Comparison of ENCODE assay signal across 8 mouse cellular contexts in the genomic region with DNA sequence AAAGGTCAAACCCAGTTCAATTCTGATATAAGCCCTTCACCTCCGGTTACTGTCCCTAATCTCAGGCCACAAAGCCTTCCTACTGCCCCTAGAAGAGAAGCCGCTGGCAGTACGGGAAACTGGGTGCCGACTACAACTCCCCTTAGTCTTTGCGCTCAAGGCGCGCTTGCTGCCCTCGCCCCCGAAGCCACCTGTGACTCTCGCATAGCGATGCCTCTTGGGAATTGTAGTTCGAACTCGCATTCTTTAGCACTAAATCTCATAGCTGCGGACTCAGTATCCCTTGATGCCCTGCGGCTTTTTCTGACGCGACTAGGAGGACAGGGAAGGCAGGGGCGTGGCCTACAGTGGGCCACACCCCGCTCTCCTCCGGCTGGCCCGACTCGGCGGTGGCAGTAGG. TPM values are rescaled to one million over a fixed set of nuclear protein-coding genes. Genes with fewer than 3 reads are reported as not detected.
DNase-seq lines count a peak whose midpoint lies in the region; ATAC-seq and TF ChIP-seq lines count a peak whose summit lies in the region.

TSS of gene Gtpbp2 (plus strand) at position 347 of the 400 bp plus-strand sequence.

- peaks cover 15% of the 10 kb centered on the region for H3K36me3 ChIP-seq in forebrain, postnatal 0 days (ENCODE audit: insufficient read depth)
- H3K36me3 ChIP-seq in lung, embryonic 15.5 days, result peaks cover 18% of the 10 kb centered on the region

- H3K9ac ChIP-seq in forebrain, postnatal 0 days, result peak within 1 kb of the TSS; percentile 69
- H3K9ac ChIP-seq in lung, embryonic 15.5 days, result peak within 1 kb of the TSS; percentile 76

- TF ChIP-seq POLR2A in cerebellum, adult 2 months (IDR thresholded peaks at IDR 0.05; ENCODE audit: borderline replicate concordance, insufficient read depth, low read length), result peak; percentile 72

- peak within 1 kb of the TSS; percentile 62 for H3K27ac ChIP-seq in cerebellum, adult 2 months (ENCODE audit: insufficient read depth, low read length)
- peak within 1 kb of the TSS; percentile 63 for H3K27ac ChIP-seq in forebrain, postnatal 0 days (ENCODE audit: low read depth, low read length)
- peak within 1 kb of the TSS; percentile 92 for H3K27ac ChIP-seq in lung, embryonic 15.5 days

- H3K27me3 ChIP-seq in cerebellum, adult 2 months (ENCODE audit: control insufficient read depth, insufficient read depth, low read length), result no peaks in the 10 kb centered on the region
- H3K27me3 ChIP-seq in forebrain, postnatal 0 days (ENCODE audit: insufficient read depth, low read length), result no peaks in the 10 kb centered on the region
- H3K27me3 ChIP-seq in lung, embryonic 15.5 days, result no peaks in the 10 kb centered on the region

- WGBS in cerebellum, adult 2 months, result 1% methylated on average over 23 of the region's 23 CpGs
- WGBS in forebrain, postnatal 0 days, result under 1% methylated on average over 23 of the region's 23 CpGs
- WGBS in lung, embryonic 15.5 days, result under 1% methylated on average over 23 of the region's 23 CpGs

- peak within 1 kb of the TSS; percentile 82 for H3K4me2 ChIP-seq in forebrain, postnatal 0 days (ENCODE audit: low read depth)
- H3K4me2 ChIP-seq in lung, embryonic 15.5 days, result peak within 1 kb of the TSS; percentile 83

- peak; percentile 99 for DNase-seq in MEL-GATA-1-ER (ENCODE audit: extremely low read depth, low read depth)
- DNase-seq in cerebellum, adult 2 months, result peak; percentile 96 to 99
- peak; percentile 99 for DNase-seq in forebrain, postnatal 0 days
- DNase-seq in heart, postnatal 4 days, result peak; percentile 95
- peak; percentile 96 to 99 for DNase-seq in layer of hippocampus, adult 8-10 months (ENCODE audit: low spot score in 2 of 2)
- DNase-seq in ovary, postnatal 14 days (ENCODE audit: low spot score), result peak; percentile 84
- DNase-seq in thymus, postnatal 14 days, result peak; percentile 96

- H3K4me3 ChIP-seq in cerebellum, adult 2 months (replicated peaks; ENCODE audit: insufficient read depth, low read depth, low read length), result peak within 1 kb of the TSS; percentile 93
- H3K4me3 ChIP-seq in forebrain, postnatal 0 days (ENCODE audit: low read depth, low read length), result peak within 1 kb of the TSS; percentile 54
- peak within 1 kb of the TSS; percentile 68 for H3K4me3 ChIP-seq in lung, embryonic 15.5 days

- no peak for TF ChIP-seq CTCF in cerebellum, adult 2 months (IDR thresholded peaks at IDR 0.05; ENCODE audit: borderline replicate concordance, insufficient read depth, low read depth, low read length)
- no peak for TF ChIP-seq CTCF in forebrain, postnatal 0 days (IDR thresholded peaks at IDR 0.05; ENCODE audit: low read depth)

- peaks cover 15% of the 10 kb centered on the region for H3K4me1 ChIP-seq in cerebellum, adult 2 months (ENCODE audit: control insufficient read depth, insufficient read depth, low read length)
- peaks cover 15% of the 10 kb centered on the region for H3K4me1 ChIP-seq in forebrain, postnatal 0 days (ENCODE audit: insufficient read depth)
- peaks cover 28% of the 10 kb centered on the region for H3K4me1 ChIP-seq in lung, embryonic 15.5 days

- ATAC-seq in forebrain, postnatal 0 days, result peak; percentile 99
- peak; percentile 95 for ATAC-seq in lung, embryonic 15.5 days (ENCODE audit: borderline replicate concordance, extremely low read depth, low FRiP score, low TSS enrichment)

- H3K9me3 ChIP-seq in forebrain, postnatal 0 days (ENCODE audit: low read length), result no peaks in the 10 kb centered on the region
- no peaks in the 10 kb centered on the region for H3K9me3 ChIP-seq in lung, embryonic 15.5 days

RNA-seq across cellular contexts. Expression of gene Gtpbp2, which starts in this region (rescaled TPM):
- polyA plus RNA-seq in cerebellum, adult 2 months (2012; rRNA removed), result 194 and 205 TPM in 2 replicates
- total RNA-seq in forebrain, postnatal 0 days (2014; rRNA removed), result 79.0 and 91.8 TPM in 2 replicates
- polyA plus RNA-seq in forebrain, postnatal 0 days (2015; fragmentation: Nextera tagmentation; extraction: Ambion mirVana), result 14.8 and 19.8 TPM in 2 replicates
- 10 to 100 TPM; 78.1 to 84.9 TPM for total RNA-seq in heart, postnatal 4 days (2021)
- total RNA-seq in layer of hippocampus, adult 8-10 months (2022), result 100 to 1,000 TPM; 114 to 165 (median 136) TPM
- 40.5 and 50.9 TPM in 2 replicates for polyA plus RNA-seq in lung, embryonic 15.5 days (2015; fragmentation: Nextera tagmentation; extraction: Ambion mirVana)

Comparison
In these comparisons a context has a peak if more than half of its experiments do, and no peak if none do; other contexts are left out.
1. Peak in every context shown above with its lines: DNase-seq, ATAC-seq, H3K4me3 ChIP-seq and H3K27ac ChIP-seq.